Comparison of ENCODE assay signal across 25 mouse cellular contexts in genomic region chr6:142945461-142945860, GRCm38 (mm10). TPM values are rescaled to one million over a fixed set of nuclear protein-coding genes. Genes with fewer than 3 reads are reported as not detected.
DNase-seq lines count a peak whose midpoint lies in the region; ATAC-seq and TF ChIP-seq lines count a peak whose summit lies in the region.
"Had no signal": no experiment of that assay in that cellular context is flagged by ENCODE, and none has a peak within 500 bp of the region (broad histone marks: within the 10 kb centered on the region; RNA-seq: fewer than 3 reads in every experiment).

No protein-coding gene starts in this region.

- ATAC-seq in kidney, embryonic 14.5 days (ENCODE audit: low FRiP score, low TSS enrichment) = 0 out of 2 replicates have a peak, but pooled peaks have one; percentile 14
- peak; percentile 48 for ATAC-seq in megakaryocyte-erythroid progenitor cell, adult 5-6 weeks (replicated peaks; ENCODE audit: low FRiP score, low TSS enrichment, poor library complexity, severe bottlenecking)
- ATAC-seq: forebrain, embryonic 14.5 days; midbrain, embryonic 13.5 days had no signal

- WGBS in kidney, embryonic 14.5 days = 88% methylated on average over 2 of the region's 2 CpGs
- 72% methylated on average over 2 of the region's 2 CpGs for WGBS in spleen, adult 2 months
- 95% methylated on average over 2 of the region's 2 CpGs for WGBS in limb, embryonic 10.5 days

- H3K9me3 ChIP-seq in kidney, embryonic 14.5 days (ENCODE audit: control insufficient read depth, low read length) = no peaks in the 10 kb centered on the region
- no peaks in the 10 kb centered on the region for H3K9me3 ChIP-seq in limb, embryonic 10.5 days (replicated peaks)
- H3K9me3 ChIP-seq: hindbrain, embryonic 10.5 days; hindbrain, embryonic 15.5 days; lung, embryonic 15.5 days; midbrain, embryonic 13.5 days; neural tube, embryonic 15.5 days had no signal

- H3K27me3 ChIP-seq in kidney, embryonic 14.5 days (ENCODE audit: control insufficient read depth, insufficient read depth, low read length) = no peaks in the 10 kb centered on the region
- no peaks in the 10 kb centered on the region for H3K27me3 ChIP-seq in spleen, adult 2 months (ENCODE audit: control insufficient read depth, insufficient read depth, low read length)
- no peaks in the 10 kb centered on the region for H3K27me3 ChIP-seq in limb, embryonic 10.5 days (ENCODE audit: low read depth, poor library complexity, severe bottlenecking)
- H3K27me3 ChIP-seq: hindbrain, embryonic 15.5 days; lung, embryonic 15.5 days; midbrain, embryonic 13.5 days; neural tube, embryonic 15.5 days had no signal

- H3K9ac ChIP-seq in kidney, embryonic 14.5 days (ENCODE audit: low read depth, low read length) = no peak overlapping the region
- H3K9ac ChIP-seq: hindbrain, embryonic 15.5 days; lung, embryonic 15.5 days; midbrain, embryonic 13.5 days; neural tube, embryonic 15.5 days had no signal

- H3K36me3 ChIP-seq in kidney, embryonic 14.5 days (ENCODE audit: control insufficient read depth, insufficient read depth, low read length) = no peaks in the 10 kb centered on the region
- H3K36me3 ChIP-seq in spleen, adult 2 months (ENCODE audit: control insufficient read depth, insufficient read depth, low read length) = no peaks in the 10 kb centered on the region
- H3K36me3 ChIP-seq in limb, embryonic 10.5 days = no peaks in the 10 kb centered on the region
- H3K36me3 ChIP-seq: lung, embryonic 15.5 days had no signal

- TF ChIP-seq POLR2A in spleen, adult 2 months (IDR thresholded peaks at IDR 0.05; ENCODE audit: low read depth, low read length) = no peak

- H3K4me2 ChIP-seq in kidney, embryonic 14.5 days (replicated peaks; ENCODE audit: low read depth, low read length) = no peak overlapping the region
- H3K4me2 ChIP-seq: heart, embryonic 11.5 days; hindbrain, embryonic 15.5 days; lung, embryonic 15.5 days; midbrain, embryonic 13.5 days; neural tube, embryonic 15.5 days had no signal

- no peak for DNase-seq in kidney, postnatal 10 days
- DNase-seq in spleen, adult 2 months (ENCODE audit: low read depth in 1 of 2, low spot score in 2 of 2) = no peak
- no peak for DNase-seq in spleen, postnatal 36 days (ENCODE audit: low spot score in 2 of 2)
- DNase-seq in limb, embryonic 10.5 days (ENCODE audit: low spot score) = no peak
- DNase-seq in right cerebral cortex, adult 2 months (ENCODE audit: low spot score in 2 of 2) = no peak
- DNase-seq: adrenal gland, adult 2 months; adrenal gland, postnatal 36 days; cerebellum, adult 8-10 months; cerebellum, postnatal 36 days; gastrocnemius, postnatal 14 days; heart, adult 18-20 months; kidney, adult 18-20 months; retina, postnatal 1 day; right cerebral cortex, postnatal 25 days had no signal

- H3K4me1 ChIP-seq in kidney, embryonic 14.5 days (ENCODE audit: control insufficient read depth, insufficient read depth, low read length) = 0 out of 2 replicates have a peak, but pooled peaks cover 4% of the 10 kb centered on the region
- H3K4me1 ChIP-seq in spleen, adult 2 months (ENCODE audit: control insufficient read depth, insufficient read depth, insufficient read length) = peaks cover 6% of the 10 kb centered on the region
- peaks cover 17% of the 10 kb centered on the region for H3K4me1 ChIP-seq in limb, embryonic 10.5 days

- no peak overlapping the region for H3K27ac ChIP-seq in kidney, embryonic 14.5 days (ENCODE audit: low read depth, low read length)
- 0 out of 2 replicates have a peak overlapping the region, but pooled peaks have one; percentile 12 for H3K27ac ChIP-seq in spleen, adult 2 months (ENCODE audit: insufficient read depth, low read length)
- H3K27ac ChIP-seq in limb, embryonic 10.5 days = peak overlapping the region; percentile 56
- H3K27ac ChIP-seq: hindbrain, embryonic 10.5 days; hindbrain, embryonic 15.5 days; lung, embryonic 15.5 days; midbrain, embryonic 13.5 days; neural tube, embryonic 15.5 days; stomach, postnatal 0 days had no signal

- TF ChIP-seq CTCF in spleen, adult 2 months (IDR thresholded peaks at IDR 0.05; ENCODE audit: extremely low read depth, insufficient read depth, insufficient read length, insufficient replicate concordance) = no peak

- no peak overlapping the region for H3K4me3 ChIP-seq in kidney, embryonic 14.5 days (ENCODE audit: low read length)
- H3K4me3 ChIP-seq in spleen, adult 2 months (ENCODE audit: extremely low read depth, insufficient read depth, insufficient read length) = no peak overlapping the region
- H3K4me3 ChIP-seq in limb, embryonic 10.5 days = no peak overlapping the region
- H3K4me3 ChIP-seq: hindbrain, embryonic 10.5 days; hindbrain, embryonic 15.5 days; lung, embryonic 15.5 days; midbrain, embryonic 13.5 days; neural tube, embryonic 15.5 days had no signal

RNA-seq across cellular contexts. Expression of gene St8sia1, which starts 18.8 kb away (rescaled TPM):
- 2.4 and 3.5 TPM in 2 replicates for polyA plus RNA-seq in kidney, embryonic 14.5 days (2014; fragmentation: Nextera tagmentation; extraction: Ambion mirVana)
- 1.9 and 2.5 TPM in 2 replicates for polyA plus RNA-seq in spleen, adult 2 months (2012; rRNA removed)
- polyA plus RNA-seq in limb, embryonic 10.5 days (2016; fragmentation: Nextera tagmentation; extraction: Ambion mirVana) = 0.73 and 0.91 TPM in 2 replicates
- total RNA-seq in megakaryocyte-erythroid progenitor cell, adult 5-6 weeks (2014; fragmentation: Nextera tagmentation) = 1.1 TPM in 1 of 2 replicates, not detected in the other
- total RNA-seq in megakaryocyte-erythroid progenitor cell, adult 5-6 weeks (2017) = not detected in 2 replicates
- total RNA-seq: monocyte, adult 5-6 weeks had no signal
